Mouse (Mus musculus): ENCODE data around the gene Fads2. TPM values are rescaled to one million over a fixed set of nuclear protein-coding genes. Genes with fewer than 3 reads are reported as not detected.

Gene Fads2
- polyA plus RNA-seq, 1 experiment from 2014 or later, result 57.0 TPM

GRCm38 (mm10) chr19:10015442-10015841 is 86.1 kb downstream of the Fads2 start:
- Histone ChIP-seq H3K4me1 (ENCODE audit: control insufficient read depth, insufficient read depth, low read length) (peaks cover 47% of the 10 kb centered on the region), H3K9me3 (ENCODE audit: control insufficient read depth, low read length) (no peaks in the 10 kb centered on the region), H3K36me3 (ENCODE audit: control insufficient read depth, insufficient read depth, low read length) (no peaks in the 10 kb centered on the region), H3K27me3 (ENCODE audit: control insufficient read depth, insufficient read depth, low read length) (no peaks in the 10 kb centered on the region), H3K4me3 (ENCODE audit: low read depth, low read length) (no peak overlapping the region), H3K27ac (replicated peaks; ENCODE audit: low read depth, low read length) (no peak overlapping the region), H3K9ac (ENCODE audit: low read length) (no peak overlapping the region), H3K4me2 (ENCODE audit: low read depth, severe bottlenecking) (no peak overlapping the region)
- 80% methylated on average over 4 of the region's 4 CpGs for WGBS
- ATAC-seq (ENCODE audit: insufficient number of reproducible peaks, low FRiP score, low TSS enrichment, low read depth) (no peak), DNase-seq (ENCODE audit: low spot score) (no peak)

- H3K9ac ChIP-seq (ENCODE audit: low read length), result no peak overlapping the region
- DNase-seq (ENCODE audit: low spot score), result no peak
- H3K36me3 ChIP-seq (ENCODE audit: control insufficient read depth, insufficient read depth, low read length), result no peaks in the 10 kb centered on the region
- H3K27me3 ChIP-seq (ENCODE audit: control insufficient read depth, insufficient read depth, low read length), result no peaks in the 10 kb centered on the region
- no peak overlapping the region for H3K4me2 ChIP-seq (ENCODE audit: low read depth, severe bottlenecking)
- no peaks in the 10 kb centered on the region for H3K9me3 ChIP-seq (ENCODE audit: control insufficient read depth, low read length)
- no peak for ATAC-seq (ENCODE audit: insufficient number of reproducible peaks, low FRiP score, low TSS enrichment, low read depth)
- H3K4me3 ChIP-seq (ENCODE audit: low read depth, low read length), result no peak overlapping the region
- 72% methylated on average over 13 of the region's 13 CpGs for WGBS
- H3K27ac ChIP-seq (replicated peaks; ENCODE audit: low read depth, low read length), result peak overlapping the region; percentile 97; the same call in 1 of the 2 replicates
- peaks cover 47% of the 10 kb centered on the region for H3K4me1 ChIP-seq (ENCODE audit: control insufficient read depth, insufficient read depth, low read length)
These were observed 86.7 kb downstream of the Fads2 start for GRCm38 (mm10) chr19:10014824-10015223.

- no peaks in the 10 kb centered on the region for H3K9me3 ChIP-seq (ENCODE audit: control insufficient read depth, low read length)
- DNase-seq (ENCODE audit: low spot score) (peak; percentile 88), ATAC-seq (ENCODE audit: insufficient number of reproducible peaks, low FRiP score, low TSS enrichment, low read depth) (peak; percentile 75)
- H3K27me3 ChIP-seq (ENCODE audit: control insufficient read depth, insufficient read depth, low read length), result no peaks in the 10 kb centered on the region
- no peaks in the 10 kb centered on the region for H3K36me3 ChIP-seq (ENCODE audit: control insufficient read depth, insufficient read depth, low read length)
- 3% methylated on average over 5 of the region's 5 CpGs for WGBS
- peaks cover 39% of the 10 kb centered on the region for H3K4me1 ChIP-seq (ENCODE audit: control insufficient read depth, insufficient read depth, low read length)
- H3K9ac ChIP-seq (ENCODE audit: low read length), result no peak overlapping the region
- H3K27ac ChIP-seq (replicated peaks; ENCODE audit: low read depth, low read length), result peak overlapping the region; percentile 97
- no peak overlapping the region for H3K4me2 ChIP-seq (ENCODE audit: low read depth, severe bottlenecking)
- H3K4me3 ChIP-seq (ENCODE audit: low read depth, low read length), result no peak overlapping the region
These were observed 87.6 kb downstream of the Fads2 start for GRCm38 (mm10) chr19:10013913-10014312.

- H3K36me3 ChIP-seq (ENCODE audit: control insufficient read depth, insufficient read depth, low read length), result no peaks in the 10 kb centered on the region
- WGBS, result 10% methylated on average over 3 of the region's 3 CpGs
These were observed 88.2 kb downstream of the Fads2 start for GRCm38 (mm10) chr19:10013348-10013747.

GRCm38 (mm10) chr19:10012827-10013278 is 88.7 kb downstream of the Fads2 start:
- Histone ChIP-seq H3K36me3 (ENCODE audit: control insufficient read depth, insufficient read depth, low read length) (no peaks in the 10 kb centered on the region), H3K9ac (ENCODE audit: low read length) (no peak overlapping the region), H3K4me1 (ENCODE audit: control insufficient read depth, insufficient read depth, low read length) (peaks cover 34% of the 10 kb centered on the region), H3K4me3 (ENCODE audit: low read depth, low read length) (no peak overlapping the region), H3K4me2 (ENCODE audit: low read depth, severe bottlenecking) (peak overlapping the region; percentile 33; the same call in 1 of the 2 replicates), H3K27me3 (ENCODE audit: control insufficient read depth, insufficient read depth, low read length) (no peaks in the 10 kb centered on the region), H3K9me3 (ENCODE audit: control insufficient read depth, low read length) (no peaks in the 10 kb centered on the region), H3K27ac (replicated peaks; ENCODE audit: low read depth, low read length) (peak overlapping the region; percentile 97)
- DNase-seq (ENCODE audit: low spot score) (peak; percentile 83), ATAC-seq (ENCODE audit: insufficient number of reproducible peaks, low FRiP score, low TSS enrichment, low read depth) (peak; percentile 48)
- 9% methylated on average over 6 of the region's 6 CpGs for WGBS

More at GRCm38 (mm10) chr19:10013348-10013747, 88.2 kb downstream of the Fads2 start:
- H3K9ac ChIP-seq (ENCODE audit: low read length), result no peak overlapping the region
- peak overlapping the region; percentile 33 for H3K4me2 ChIP-seq (ENCODE audit: low read depth, severe bottlenecking)
- no peaks in the 10 kb centered on the region for H3K27me3 ChIP-seq (ENCODE audit: control insufficient read depth, insufficient read depth, low read length)
- ATAC-seq (ENCODE audit: insufficient number of reproducible peaks, low FRiP score, low TSS enrichment, low read depth), result 0 out of 2 replicates have a peak, but pooled peaks have one; percentile 1
- H3K4me3 ChIP-seq (ENCODE audit: low read depth, low read length), result no peak overlapping the region
- H3K4me1 ChIP-seq (ENCODE audit: control insufficient read depth, insufficient read depth, low read length), result peaks cover 36% of the 10 kb centered on the region
- peak overlapping the region; percentile 97 for H3K27ac ChIP-seq (replicated peaks; ENCODE audit: low read depth, low read length)
- H3K9me3 ChIP-seq (ENCODE audit: control insufficient read depth, low read length), result no peaks in the 10 kb centered on the region
- no peak for DNase-seq (ENCODE audit: low spot score)

Other genes starting within 250 kb of the Fads2 start
- 116 and 117 TPM in 2 replicates for gene Incenp, start 202.2 kb downstream of the Fads2 start, polyA plus RNA-seq (2014; fragmentation: Nextera tagmentation; extraction: Ambion mirVana)
- gene Fth1, start 121.1 kb downstream of the Fads2 start, polyA plus RNA-seq (2014; fragmentation: Nextera tagmentation; extraction: Ambion mirVana), result 1,189 and 1,219 TPM in 2 replicates
- 1.9 and 2.4 TPM in 2 replicates for gene Best1, start 100.1 kb downstream of the Fads2 start, polyA plus RNA-seq (2014; fragmentation: Nextera tagmentation; extraction: Ambion mirVana)
- 39.8 and 44.5 TPM in 2 replicates for gene Rab3il1, start 100.1 kb downstream of the Fads2 start, polyA plus RNA-seq (2014; fragmentation: Nextera tagmentation; extraction: Ambion mirVana)
- 2.3 and 3.3 TPM in 2 replicates for gene Fads3, start 60.2 kb downstream of the Fads2 start, polyA plus RNA-seq (2014; fragmentation: Nextera tagmentation; extraction: Ambion mirVana)
- gene Fads1, start 81.1 kb upstream of the Fads2 start, polyA plus RNA-seq (2014; fragmentation: Nextera tagmentation; extraction: Ambion mirVana), result 138 and 145 TPM in 2 replicates
- gene Tmem258, start 102.3 kb upstream of the Fads2 start, polyA plus RNA-seq (2014; fragmentation: Nextera tagmentation; extraction: Ambion mirVana), result 419 and 442 TPM in 2 replicates
- gene Fen1, start 102.4 kb upstream of the Fads2 start, polyA plus RNA-seq (2014; fragmentation: Nextera tagmentation; extraction: Ambion mirVana), result 135 and 140 TPM in 2 replicates
- 4.4 and 4.6 TPM in 2 replicates for gene Myrf, start 139.0 kb upstream of the Fads2 start, polyA plus RNA-seq (2014; fragmentation: Nextera tagmentation; extraction: Ambion mirVana)
- 1.3 and 1.4 TPM in 2 replicates for gene Dagla, start 203.1 kb upstream of the Fads2 start, polyA plus RNA-seq (2014; fragmentation: Nextera tagmentation; extraction: Ambion mirVana)